Mouse (Mus musculus) heart, embryonic 15.5 days (tissue): ENCODE results near the gene Gm10643. TPM values are rescaled to one million over a fixed set of nuclear protein-coding genes. Genes with fewer than 3 reads are reported as not detected.
A peak's percentile ranks its signal among the peaks of the same experiment; 100 is the strongest.

ENCODE experiments used
- ATAC-seq: fragments of 200-750 bp; cut with Nextera tagmentation; replicated peaks from 2 replicates; pipeline ENCODE4 v1.8.0; 2017; ENCODE audit warnings: low read depth, moderate TSS enrichment; ENCODE audit not compliant: insufficient number of reproducible peaks, insufficient read depth, low FRiP score
- H3K27ac ChIP-seq: fragments of 300-500 bp; sonication (generic); 2 replicates; pipeline ENCODE4 v1.5.1; 2015; ENCODE audit warnings: mild to moderate bottlenecking, inconsistent platforms
- H3K27me3 ChIP-seq: fragments of 300-500 bp; sonication (generic); 2 replicates; pipeline ENCODE4 v1.6.1; 2015; ENCODE audit warnings: inconsistent platforms
- H3K36me3 ChIP-seq: fragments of 300-500 bp; sonication (generic); 2 replicates; pipeline ENCODE4 v1.6.1; 2015; ENCODE audit warnings: mild to moderate bottlenecking, inconsistent platforms
- H3K4me1 ChIP-seq: fragments of 300-500 bp; sonication (generic); replicated peaks from 2 replicates; pipeline ENCODE4 v1.6.1; 2015; ENCODE audit warnings: inconsistent platforms
- H3K4me2 ChIP-seq: fragments of 300-500 bp; sonication (generic); 2 replicates; pipeline ENCODE4 v1.6.1; 2015; ENCODE audit warnings: inconsistent platforms, mild to moderate bottlenecking, moderate library complexity
- H3K4me3 ChIP-seq: fragments of 300-500 bp; sonication (generic); 2 replicates; pipeline ENCODE4 v1.5.1; 2015; ENCODE audit warnings: mild to moderate bottlenecking, inconsistent platforms
- H3K9ac ChIP-seq: fragments of 300-500 bp; sonication (generic); 2 replicates; pipeline ENCODE4 v1.6.1; 2015; ENCODE audit warnings: mild to moderate bottlenecking, inconsistent platforms
- H3K9me3 ChIP-seq: fragments of 300-500 bp; sonication (generic); replicated peaks from 2 replicates; pipeline ENCODE4 v1.6.1; 2016; ENCODE audit warnings: inconsistent platforms
- WGBS: fragments of 180-500 bp; shearing (Covaris S2); methylation state at CpG from one replicate; pipeline ENCODE4 v1.1.7; 2015; ENCODE audit warnings: mixed read lengths; 5-methylcytosine and 5-hydroxymethylcytosine counted together
- polyA plus RNA-seq: library from polyadenylated mRNA; unstranded; fragments of >200 nt; fragmentation: Nextera tagmentation; extraction: Ambion mirVana; gene quantifications from 2 replicates; pipeline ENCODE4 v1.2.1, GENCODE M21; 2015

Gm10643 gene
- polyA plus RNA-seq, 1 experiment from 2014 or later: 0.71 TPM

GRCm38 (mm10) chr8:84060245-84060644 lies 4.7 kb downstream of the Gm10643 start:
- Histone ChIP-seq H3K27me3 (0 out of 2 replicates have a peak, but pooled peaks cover 3% of the 10 kb centered on the region), H3K27ac (no peak overlapping the region)
- ATAC-seq: no peak

GRCm38 (mm10) chr8:84059226-84059625 lies 5.7 kb downstream of the Gm10643 start:
- 89% methylated on average over 2 of the region's 2 CpGs for WGBS
- ATAC-seq: no peak
- H3K27me3 ChIP-seq: 0 out of 2 replicates have a peak, but pooled peaks cover 3% of the 10 kb centered on the region
- H3K4me2 ChIP-seq: no peak overlapping the region
- no peaks in the 10 kb centered on the region for H3K4me1 ChIP-seq
- no peak overlapping the region for H3K27ac ChIP-seq
- H3K9me3 ChIP-seq: no peaks in the 10 kb centered on the region
- no peak overlapping the region for H3K4me3 ChIP-seq
- H3K36me3 ChIP-seq: no peaks in the 10 kb centered on the region
- H3K9ac ChIP-seq: no peak overlapping the region

More at GRCm38 (mm10) chr8:84060245-84060644, 4.7 kb downstream of the Gm10643 start:
- no peaks in the 10 kb centered on the region for H3K4me1 ChIP-seq
- H3K9ac ChIP-seq: no peak overlapping the region
- no peak overlapping the region for H3K4me3 ChIP-seq
- H3K4me2 ChIP-seq: no peak overlapping the region
- no peaks in the 10 kb centered on the region for H3K9me3 ChIP-seq
- no peaks in the 10 kb centered on the region for H3K36me3 ChIP-seq
- 80% methylated on average over 2 of the region's 2 CpGs for WGBS

- Histone ChIP-seq H3K27me3 (0 out of 2 replicates have a peak, but pooled peaks cover 3% of the 10 kb centered on the region), H3K4me3 (no peak overlapping the region), H3K27ac (no peak overlapping the region), H3K4me1 (peaks cover 1% of the 10 kb centered on the region), H3K36me3 (no peaks in the 10 kb centered on the region), H3K4me2 (no peak overlapping the region), H3K9me3 (no peaks in the 10 kb centered on the region), H3K9ac (no peak overlapping the region)
- WGBS: 84% methylated on average over 1 of the region's 1 CpGs
- no peak for ATAC-seq
Observed at GRCm38 (mm10) chr8:84057827-84058226, 7.1 kb downstream of the Gm10643 start.

- ATAC-seq: no peak
- 86% methylated on average over 5 of the region's 5 CpGs for WGBS
Observed at GRCm38 (mm10) chr8:84053229-84053628, 11.7 kb downstream of the Gm10643 start.

GRCm38 (mm10) chr8:84052746-84053145 lies 12.2 kb downstream of the Gm10643 start:
- ATAC-seq: peak; percentile 83
- no peaks in the 10 kb centered on the region for H3K36me3 ChIP-seq
- H3K9ac ChIP-seq: no peak overlapping the region
- 0 out of 2 replicates have a peak, but pooled peaks cover 3% of the 10 kb centered on the region for H3K27me3 ChIP-seq
- no peaks in the 10 kb centered on the region for H3K9me3 ChIP-seq
- peaks cover 8% of the 10 kb centered on the region for H3K4me1 ChIP-seq
- H3K4me2 ChIP-seq: no peak overlapping the region
- H3K27ac ChIP-seq: peak overlapping the region; percentile 36
- H3K4me3 ChIP-seq: no peak overlapping the region
- WGBS: 16% methylated on average over 3 of the region's 3 CpGs

More at GRCm38 (mm10) chr8:84053229-84053628, 11.7 kb downstream of the Gm10643 start:
- Histone ChIP-seq H3K9me3 (no peaks in the 10 kb centered on the region), H3K27me3 (0 out of 2 replicates have a peak, but pooled peaks cover 3% of the 10 kb centered on the region), H3K36me3 (no peaks in the 10 kb centered on the region), H3K4me3 (no peak overlapping the region), H3K27ac (peak overlapping the region; percentile 36; the same call in 1 of the 2 replicates), H3K9ac (no peak overlapping the region), H3K4me2 (no peak overlapping the region), H3K4me1 (peaks cover 8% of the 10 kb centered on the region)

GRCm38 (mm10) chr8:84048171-84048570 lies 16.8 kb downstream of the Gm10643 start:
- 65% methylated on average over 5 of the region's 5 CpGs for WGBS

GRCm38 (mm10) chr8:84046505-84046904 lies 18.4 kb downstream of the Gm10643 start:
- Histone ChIP-seq H3K4me2 (no peak overlapping the region), H3K27me3 (peaks cover 35% of the 10 kb centered on the region), H3K9me3 (no peaks in the 10 kb centered on the region), H3K4me3 (no peak overlapping the region), H3K9ac (no peak overlapping the region), H3K4me1 (peaks cover 17% of the 10 kb centered on the region), H3K36me3 (no peaks in the 10 kb centered on the region), H3K27ac (no peak overlapping the region)
- ATAC-seq: no peak
- WGBS: 73% methylated on average over 3 of the region's 3 CpGs

More at GRCm38 (mm10) chr8:84048171-84048570, 16.8 kb downstream of the Gm10643 start:
- Histone ChIP-seq H3K9ac (no peak overlapping the region), H3K27me3 (peaks cover 28% of the 10 kb centered on the region), H3K4me3 (no peak overlapping the region), H3K9me3 (no peaks in the 10 kb centered on the region), H3K36me3 (no peaks in the 10 kb centered on the region), H3K27ac (no peak overlapping the region), H3K4me2 (no peak overlapping the region), H3K4me1 (peaks cover 14% of the 10 kb centered on the region)
- ATAC-seq: no peak

- Histone ChIP-seq H3K4me3 (peak within 1 kb of the TSS; percentile 4; the same call in 1 of the 2 replicates), H3K9ac (no peak within 1 kb of the TSS), H3K27me3 (peaks cover 35% of the 10 kb centered on the region), H3K4me1 (peaks cover 17% of the 10 kb centered on the region), H3K27ac (no peak within 1 kb of the TSS), H3K9me3 (no peaks in the 10 kb centered on the region), H3K36me3 (no peaks in the 10 kb centered on the region), H3K4me2 (peak within 1 kb of the TSS; percentile 35)
- no peak for ATAC-seq
- WGBS: 6% methylated on average over 9 of the region's 9 CpGs
Observed at GRCm38 (mm10) chr8:84044900-84045299, 20.0 kb downstream of the Gm10643 start, which contains the start of gene Rln3. Gene Rln3, minus strand, starts transcription at chr8:84045000.

- WGBS: 8% methylated on average over 7 of the region's 7 CpGs
- H3K9me3 ChIP-seq: no peaks in the 10 kb centered on the region
- H3K27ac ChIP-seq: no peak overlapping the region
- no peak for ATAC-seq
- H3K36me3 ChIP-seq: no peaks in the 10 kb centered on the region
- H3K9ac ChIP-seq: no peak overlapping the region
- H3K4me1 ChIP-seq: peaks cover 21% of the 10 kb centered on the region
- peaks cover 35% of the 10 kb centered on the region for H3K27me3 ChIP-seq
- no peak overlapping the region for H3K4me3 ChIP-seq
- H3K4me2 ChIP-seq: no peak overlapping the region; the same call in 1 of the 2 replicates
Observed at GRCm38 (mm10) chr8:84044103-84044502, 20.8 kb downstream of the Gm10643 start.

- Histone ChIP-seq H3K36me3 (no peaks in the 10 kb centered on the region), H3K4me1 (peaks cover 24% of the 10 kb centered on the region), H3K27ac (no peak overlapping the region), H3K4me3 (peak overlapping the region; percentile 56), H3K27me3 (peaks cover 35% of the 10 kb centered on the region), H3K9me3 (no peaks in the 10 kb centered on the region), H3K9ac (peak overlapping the region; percentile 58), H3K4me2 (peak overlapping the region; percentile 89)
- 41% methylated on average over 12 of the region's 12 CpGs for WGBS
- no peak for ATAC-seq
Observed at GRCm38 (mm10) chr8:84042948-84043342, 22.0 kb downstream of the Gm10643 start.

GRCm38 (mm10) chr8:84042066-84042947 lies 22.6 kb downstream of the Gm10643 start, which contains the start of gene Il27ra:
Gene Il27ra, minus strand, starts transcription at chr8:84042589.
- peaks cover 26% of the 10 kb centered on the region for H3K4me1 ChIP-seq
- WGBS: 3% methylated on average over 40 of the region's 40 CpGs
- H3K9ac ChIP-seq: peak within 1 kb of the TSS; percentile 58
- H3K27ac ChIP-seq: 0 out of 2 replicates have a peak within 1 kb of the TSS, but pooled peaks have one; percentile 37
- H3K9me3 ChIP-seq: no peaks in the 10 kb centered on the region
- H3K4me3 ChIP-seq: peak within 1 kb of the TSS; percentile 56
- H3K4me2 ChIP-seq: peak within 1 kb of the TSS; percentile 89
- H3K27me3 ChIP-seq: peaks cover 35% of the 10 kb centered on the region
- peak; percentile 70 for ATAC-seq
- no peaks in the 10 kb centered on the region for H3K36me3 ChIP-seq
